Mouse (Mus musculus): ENCODE measurements at regions not wholly inside any gene's neighbourhood (a gene's known extent, or its start where the extent isn't known, plus 50 kb on each side); places are given as distances from the start of the nearest gene placed in this dataset.

- DNase-seq: no peak
Observed at GRCm38 (mm10) chr16:82430384-82430783, 397.8 kb upstream of the Gm21833 start.

DNA sequence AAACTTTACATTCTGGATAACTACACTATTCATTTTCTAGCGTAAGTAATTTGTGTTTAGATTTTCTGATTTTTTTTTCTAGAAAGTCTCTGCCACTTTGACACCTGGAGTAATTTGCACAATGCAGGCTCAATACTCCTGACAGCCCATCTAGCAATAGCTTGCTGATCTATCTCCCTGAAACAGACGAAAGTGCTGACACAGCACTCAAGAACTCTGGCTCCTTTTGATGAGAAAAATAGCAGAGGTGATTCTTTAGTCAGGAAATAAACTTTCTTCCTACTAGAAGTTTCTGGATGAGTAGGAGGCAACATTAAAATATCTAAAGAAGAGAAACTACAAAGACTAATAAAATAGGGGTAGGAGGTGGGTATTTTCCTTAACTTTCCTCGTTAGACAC lies 397.1 kb upstream of the Gm21833 start:
- no peak for DNase-seq

DNA sequence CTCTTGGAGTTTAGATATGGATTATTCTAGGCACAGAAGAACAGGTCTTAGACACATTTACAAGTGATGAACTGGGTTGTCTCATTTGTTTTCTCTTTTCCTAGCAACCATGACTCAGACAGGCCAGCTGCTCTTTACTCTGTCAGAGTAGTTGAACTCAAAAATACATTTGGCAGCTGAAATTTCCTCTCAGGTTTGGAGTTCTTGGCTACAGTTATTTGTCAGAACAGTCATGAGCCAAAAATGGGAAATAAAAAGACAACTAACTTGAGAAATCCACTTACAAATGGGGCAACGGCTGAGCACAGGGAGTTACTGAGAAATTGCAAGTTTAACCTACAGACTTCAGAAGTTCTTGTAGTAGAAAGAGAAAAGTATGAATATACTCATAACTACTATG lies 396.4 kb upstream of the Gm21833 start:
- DNase-seq: no peak

- DNase-seq: no peak
Observed at GRCm38 (mm10) chr16:82460872-82461271, 367.3 kb upstream of the Gm21833 start.

- no peak for DNase-seq
Observed at GRCm38 (mm10) chr16:82470736-82471387, 357.3 kb upstream of the Gm21833 start.

DNA sequence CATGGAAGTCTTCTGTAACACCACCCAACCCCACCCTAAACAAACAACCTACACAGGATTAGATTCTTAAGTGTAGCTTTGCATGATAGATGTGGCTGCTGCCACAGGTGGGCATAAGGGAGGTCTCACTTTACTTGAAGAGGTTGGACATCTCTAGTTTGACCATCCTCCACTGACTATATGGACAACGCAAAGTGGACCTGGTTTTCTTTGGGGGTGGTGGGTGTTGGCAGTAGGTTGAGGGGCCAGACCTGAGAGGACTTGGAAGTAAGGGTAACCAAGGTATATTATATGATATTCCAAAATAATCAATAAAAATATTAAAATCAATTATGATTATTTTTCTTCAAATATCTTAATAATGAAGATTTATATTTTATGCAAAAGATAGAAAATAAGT lies 307.8 kb upstream of the Gm21833 start:
- no peak for DNase-seq

DNA sequence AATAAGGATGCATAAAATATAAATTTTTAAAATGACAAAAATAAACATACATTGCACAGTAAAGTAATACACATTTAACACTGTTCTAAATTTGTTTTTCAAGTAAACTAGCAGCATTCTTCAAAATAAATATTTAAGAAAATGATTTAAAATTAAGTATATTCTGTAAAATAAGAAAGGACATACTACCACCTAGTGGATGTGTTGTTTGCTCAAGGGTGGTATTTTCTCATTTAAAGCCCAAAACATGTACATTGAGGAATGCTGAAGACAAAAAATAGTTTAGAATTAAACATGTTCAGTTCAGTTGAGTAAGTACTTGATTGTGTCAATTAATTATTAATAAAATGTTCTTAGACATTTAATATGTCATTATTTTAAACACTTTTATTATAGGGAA lies 306.6 kb upstream of the Gm21833 start:
- DNase-seq: no peak

DNA sequence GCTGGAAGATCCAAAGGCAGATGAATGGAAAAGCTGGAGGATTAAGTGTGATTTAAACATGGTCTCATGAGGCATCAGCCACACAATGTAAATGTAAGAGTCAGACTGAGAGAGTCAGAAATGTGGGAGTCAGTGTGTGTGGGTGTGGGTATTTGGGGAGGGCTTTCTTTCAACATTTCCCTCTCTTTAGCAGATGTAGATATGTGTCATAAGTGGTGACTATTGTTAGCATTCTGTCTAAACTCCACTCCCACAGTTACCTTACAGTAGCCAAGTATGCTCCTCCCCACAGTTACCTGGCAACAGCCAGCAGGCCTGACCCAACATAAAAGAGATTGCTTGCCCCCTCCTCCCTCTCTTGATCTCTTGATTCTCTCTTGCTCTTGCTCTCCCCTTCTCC lies 263.8 kb upstream of the Gm21833 start:
- DNase-seq: no peak

DNA sequence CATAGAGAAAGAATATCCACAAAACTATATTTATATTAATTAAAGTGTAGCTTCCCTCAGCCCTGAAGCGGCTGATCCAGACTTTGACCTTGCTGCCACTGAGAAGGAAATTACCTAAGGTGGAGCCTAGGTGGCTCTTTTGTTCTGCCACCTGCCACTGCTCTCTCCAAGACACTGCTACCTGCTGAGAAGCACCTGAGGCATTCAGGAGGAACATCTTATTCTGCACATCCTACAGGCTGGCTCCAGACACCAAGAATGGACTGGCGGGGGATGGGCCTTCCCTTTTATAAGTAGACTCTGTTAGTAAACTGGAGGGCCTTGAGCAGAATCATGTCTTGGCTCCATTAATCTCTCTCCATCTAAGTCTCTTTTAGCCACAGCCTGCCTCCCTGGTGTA lies 231.7 kb upstream of the Gm21833 start:
- peak; percentile 3 for DNase-seq

- no peak for DNase-seq
Observed at GRCm38 (mm10) chr16:82602038-82602437, 226.1 kb upstream of the Gm21833 start.

Data from cerebellum, adult 9-10 months (tissue).